Mouse (Mus musculus) small intestine, adult 2 months (tissue): ENCODE data around the gene Rgcc. TPM values are rescaled to one million over a fixed set of nuclear protein-coding genes. Genes with fewer than 3 reads are reported as not detected.

Source experiments
- H3K27ac ChIP-seq: fragments of 200-500 bp; 2 replicates; pipeline ENCODE4 v1.5.1; 2012; ENCODE audit warnings: low read depth, low read length, control low read depth, inconsistent platforms; ENCODE audit not compliant: insufficient read depth
- H3K27me3 ChIP-seq: fragments of 200-500 bp; 2 replicates; pipeline ENCODE4 v1.6.1; 2012; ENCODE audit warnings: mild to moderate bottlenecking, moderate library complexity, low read length, inconsistent platforms; ENCODE audit not compliant: control insufficient read depth, insufficient read depth
- H3K36me3 ChIP-seq: fragments of 200-500 bp; 2 replicates; pipeline ENCODE4 v1.6.1; 2012; ENCODE audit warnings: mild to moderate bottlenecking, low read length, control low read depth, inconsistent platforms; ENCODE audit not compliant: control insufficient read depth, insufficient read depth
- H3K4me1 ChIP-seq: fragments of 200-500 bp; 2 replicates; pipeline ENCODE4 v1.6.1; 2012; ENCODE audit warnings: low read length, inconsistent platforms, mixed read lengths; ENCODE audit not compliant: control insufficient read depth, insufficient read depth, insufficient read length
- H3K4me3 ChIP-seq: fragments of 200-500 bp; 2 replicates; pipeline ENCODE4 v1.5.1; 2012; ENCODE audit warnings: low read depth, mild to moderate bottlenecking, control low read depth, inconsistent platforms, low read length, moderate library complexity
- CTCF ChIP-seq: fragments of 200-500 bp; IDR thresholded peaks from 2 replicates; pipeline ENCODE4 v1.5.1; 2012; ENCODE audit warnings: low read depth, mild to moderate bottlenecking, control low read depth, inconsistent platforms, low read length, moderate library complexity, mixed read lengths; ENCODE audit not compliant: insufficient replicate concordance, insufficient read length; ENCODE audit errors: extremely low read depth
- POLR2A ChIP-seq: fragments of 200-500 bp; IDR thresholded peaks from 2 replicates; pipeline ENCODE4 v1.6.1; 2012; ENCODE audit warnings: low read depth, mild to moderate bottlenecking, control low read depth, inconsistent platforms, low read length, moderate library complexity
- WGBS: fragments of 180-500 bp; shearing (Covaris S2); methylation state at CpG from one replicate; pipeline ENCODE4 v1.1.7; 2018; 5-methylcytosine and 5-hydroxymethylcytosine counted together
- polyA plus RNA-seq: library from polyadenylated mRNA; depleted of rRNA; stranded (reverse); fragments of >200 nt; gene quantifications from 2 replicates; pipeline ENCODE4 v1.2.3, GENCODE M21; 2012; rRNA removed

The Rgcc gene
- polyA plus RNA-seq, 1 experiment: 42.1 TPM

DNA sequence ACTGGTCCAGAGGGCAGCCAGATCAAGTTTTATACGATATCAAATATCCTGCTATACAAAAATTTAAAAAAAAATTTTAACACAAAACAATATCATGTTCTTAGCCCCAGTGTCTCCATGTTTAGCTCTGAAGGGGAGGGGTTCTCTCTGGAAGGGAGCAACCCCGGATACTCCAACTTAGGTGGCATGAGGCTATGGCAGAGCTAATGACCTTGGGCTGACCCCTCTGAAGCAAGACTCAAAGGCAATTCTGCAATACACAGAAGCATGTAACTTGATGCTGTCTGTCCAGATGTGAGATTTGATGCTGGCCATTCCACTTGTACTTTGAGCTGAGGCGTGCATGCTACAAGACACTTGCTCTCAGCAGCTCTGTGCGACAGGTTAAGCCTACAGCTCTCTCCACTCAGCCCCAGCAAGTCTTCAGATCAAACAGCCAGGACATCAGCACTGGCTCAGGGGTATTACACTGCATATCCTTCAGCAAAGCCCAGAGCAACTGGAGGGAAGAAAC, 60.3 kb downstream of the Rgcc start:
- 84% methylated on average over 4 of the region's 4 CpGs for WGBS
- Histone ChIP-seq H3K27me3 (no peaks in the 10 kb centered on the region; the same call in 1 of the 2 replicates), H3K36me3 (no peaks in the 10 kb centered on the region), H3K4me3 (no peak overlapping the region), H3K4me1 (no peaks in the 10 kb centered on the region), H3K27ac (no peak overlapping the region)
- TF ChIP-seq CTCF: no peak
- TF ChIP-seq POLR2A: no peak

- H3K27ac ChIP-seq: no peak overlapping the region
- TF ChIP-seq POLR2A (no peak), CTCF (no peak)
- no peaks in the 10 kb centered on the region; the same call in 1 of the 2 replicates for H3K27me3 ChIP-seq
- H3K4me1 ChIP-seq: no peaks in the 10 kb centered on the region
- no peak overlapping the region for H3K4me3 ChIP-seq
- 91% methylated on average over 12 of the region's 12 CpGs for WGBS
- H3K36me3 ChIP-seq: no peaks in the 10 kb centered on the region
These were observed 62.0 kb downstream of the Rgcc start for GRCm38 (mm10) chr14:79239402-79239801.

Other genes starting within 250 kb of the Rgcc start
- not detected in 2 replicates for gene Zfp957, start 54.3 kb downstream of the Rgcc start, polyA plus RNA-seq
- 0.24 and 0.28 TPM in 2 replicates for gene Naa16, start 89.1 kb upstream of the Rgcc start, polyA plus RNA-seq
- gene Mtrf1, start 96.1 kb upstream of the Rgcc start, polyA plus RNA-seq: 0.15 and 0.32 TPM in 2 replicates
- gene Kbtbd7, start 124.9 kb upstream of the Rgcc start, polyA plus RNA-seq: 1.8 and 2.3 TPM in 2 replicates
- 0.65 and 0.66 TPM in 2 replicates for gene Kbtbd6, start 150.2 kb upstream of the Rgcc start, polyA plus RNA-seq
- 6.4 and 20.1 TPM in 2 replicates for gene Elf1, start 179.5 kb upstream of the Rgcc start, polyA plus RNA-seq
- gene Wbp4, start 179.9 kb upstream of the Rgcc start, polyA plus RNA-seq: 0.98 and 2.0 TPM in 2 replicates